Mouse (Mus musculus): ENCODE measurements around the gene Nck2.

Gene Nck2

GRCm38 (mm10) chr1:43468978-43469377 lies 24.6 kb downstream of the Nck2 start:
- no peak for DNase-seq (ENCODE audit: low spot score in 2 of 2)

GRCm38 (mm10) chr1:43470421-43471179 lies 26.2 kb downstream of the Nck2 start:
- DNase-seq (ENCODE audit: low spot score in 2 of 2): no peak

GRCm38 (mm10) chr1:43471180-43472045 lies 27.0 kb downstream of the Nck2 start:
- no peak for DNase-seq (ENCODE audit: low spot score in 2 of 2)

- peak in 1 of 2 experiments; percentile 62 for DNase-seq (ENCODE audit: low spot score in 2 of 2)
Observed at GRCm38 (mm10) chr1:43472046-43472649, 27.8 kb downstream of the Nck2 start.

- no peak for DNase-seq (ENCODE audit: low spot score in 2 of 2)
Observed at GRCm38 (mm10) chr1:43473734-43474534, 29.6 kb downstream of the Nck2 start.

- DNase-seq (ENCODE audit: low spot score in 2 of 2): peak in 1 of 2 experiments; percentile 43
Observed at GRCm38 (mm10) chr1:43474535-43475409, 30.4 kb downstream of the Nck2 start.

- no peak for DNase-seq (ENCODE audit: low spot score in 2 of 2)
Observed at GRCm38 (mm10) chr1:43477954-43478353, 33.6 kb downstream of the Nck2 start.

GRCm38 (mm10) chr1:43485204-43485603 lies 40.8 kb downstream of the Nck2 start:
- no peak for DNase-seq (ENCODE audit: low spot score in 2 of 2)

- DNase-seq (ENCODE audit: low spot score in 2 of 2): no peak
Observed at GRCm38 (mm10) chr1:43486500-43486899, 42.1 kb downstream of the Nck2 start.

GRCm38 (mm10) chr1:43486956-43487722 lies 42.8 kb downstream of the Nck2 start:
- no peak for DNase-seq (ENCODE audit: low spot score in 2 of 2)

- no peak for DNase-seq (ENCODE audit: low spot score in 2 of 2)
Observed at GRCm38 (mm10) chr1:43489311-43489710, 44.9 kb downstream of the Nck2 start.

- DNase-seq (ENCODE audit: low spot score in 2 of 2): no peak
Observed at GRCm38 (mm10) chr1:43491506-43492269, 47.3 kb downstream of the Nck2 start.

GRCm38 (mm10) chr1:43492803-43493437 lies 48.5 kb downstream of the Nck2 start:
- no peak for DNase-seq (ENCODE audit: low spot score in 2 of 2)

GRCm38 (mm10) chr1:43496051-43496450 lies 51.7 kb downstream of the Nck2 start:
- no peak for DNase-seq (ENCODE audit: low spot score in 2 of 2)

- no peak for DNase-seq (ENCODE audit: low spot score in 2 of 2)
Observed at GRCm38 (mm10) chr1:43496993-43497392, 52.6 kb downstream of the Nck2 start.

- DNase-seq (ENCODE audit: low spot score in 2 of 2): no peak
Observed at GRCm38 (mm10) chr1:43497951-43498350, 53.6 kb downstream of the Nck2 start.

- DNase-seq (ENCODE audit: low spot score in 2 of 2): no peak
Observed at GRCm38 (mm10) chr1:43500121-43500520, 55.7 kb downstream of the Nck2 start.

GRCm38 (mm10) chr1:43501143-43501919 lies 57.0 kb downstream of the Nck2 start:
- DNase-seq (ENCODE audit: low spot score in 2 of 2): no peak

Measured in urinary bladder, adult 18-20 months (tissue).